Mouse (Mus musculus): Measurements from ENCODE around the gene Naa15.

DNA sequence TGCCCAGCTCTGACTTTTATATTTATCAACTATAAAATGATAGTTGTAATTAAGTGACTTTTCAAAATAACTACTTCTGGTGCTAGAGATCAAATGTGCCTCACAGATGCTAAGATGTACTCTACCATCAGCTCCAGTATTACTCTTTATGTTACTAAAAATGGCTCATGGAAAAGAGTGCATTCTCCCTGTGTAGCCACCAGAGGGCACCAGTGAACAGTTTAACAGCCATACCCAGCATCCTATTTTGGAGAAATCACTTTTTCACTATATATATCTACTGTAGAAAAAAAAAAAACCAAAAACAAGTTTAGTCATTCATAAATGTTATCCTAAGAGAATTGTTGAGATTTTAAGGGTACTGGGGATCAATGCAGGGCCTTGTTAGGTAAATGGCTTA is 66.1 kb downstream of the Naa15 start:
- TF ChIP-seq CTCF (IDR thresholded peaks at IDR 0.05; ENCODE audit: low read depth) (peak; percentile 76), EP300 (IDR thresholded peaks at IDR 0.05; ENCODE audit: low read depth) (no peak)

Data from heart, postnatal 0 days (tissue).